Mouse (Mus musculus) MEL (cell line): ENCODE results near the gene Vps37d. TPM values are rescaled to one million over a fixed set of nuclear protein-coding genes. Genes with fewer than 3 reads are reported as not detected.

Experiments
- DNase-seq: peaks from one replicate; pipeline ENCODE4 v3.0.0; 2011; ENCODE audit warnings: low read depth, low spot score
- H3K27ac ChIP-seq: 2 replicates; pipeline ENCODE4 v1.5.1; 2012; ENCODE audit warnings: low read depth, mild to moderate bottlenecking, control low read depth, low read length, moderate library complexity; ENCODE audit not compliant: control insufficient read depth
- H3K27me3 ChIP-seq, 2 experiments: fragments of 150-350 bp in 1 of 2; sonication (generic) in 1 of 2; 2 replicates each; pipeline ENCODE4 v1.6.1; 2012; ENCODE audit warnings: low read length in 2 of 2, mild to moderate bottlenecking in 2 of 2, improper control_type of control experiment in 1 of 2, moderate library complexity in 1 of 2; ENCODE audit not compliant: insufficient read depth in 2 of 2, control insufficient read depth in 1 of 2
- H3K36me3 ChIP-seq, 2 experiments: 2 replicates each; pipeline ENCODE4 v1.6.1; 2012 to 2014; ENCODE audit warnings: low read length in 2 of 2, improper control_type of control experiment in 1 of 2, inconsistent platforms in 1 of 2, mild to moderate bottlenecking in 1 of 2; ENCODE audit not compliant: insufficient read depth in 2 of 2, control insufficient read depth in 1 of 2
- H3K4me1 ChIP-seq, 2 experiments: fragments of 150-350 bp in 1 of 2; sonication (generic) in 1 of 2; 2 replicates each; pipeline ENCODE4 v1.6.1; 2012; ENCODE audit warnings: low read length in 2 of 2, improper control_type of control experiment in 1 of 2, mild to moderate bottlenecking in 1 of 2; ENCODE audit not compliant: insufficient read depth in 2 of 2, control insufficient read depth in 1 of 2
- H3K4me3 ChIP-seq, 2 experiments: fragments of 150-350 bp in 1 of 2; sonication (generic) in 1 of 2; 2 replicates each; pipeline ENCODE4 v1.5.1; 2012; ENCODE audit warnings: low read depth in 2 of 2, low read length in 2 of 2, mild to moderate bottlenecking in 2 of 2, moderate library complexity in 2 of 2, control low read depth in 1 of 2, improper control_type of control experiment in 1 of 2; ENCODE audit not compliant: control insufficient read depth in 1 of 2, insufficient read depth in 1 of 2
- H3K79me2 ChIP-seq: 2 replicates; pipeline ENCODE4 v1.6.1; 2012; ENCODE audit warnings: mild to moderate bottlenecking, low read length, moderate library complexity; ENCODE audit not compliant: control insufficient read depth, poor library complexity, insufficient read depth
- H3K9ac ChIP-seq: 2 replicates; pipeline ENCODE4 v1.6.1; 2012; ENCODE audit warnings: low read depth, mild to moderate bottlenecking, control low read depth, low read length, moderate library complexity; ENCODE audit not compliant: control insufficient read depth, poor library complexity, severe bottlenecking
- H3K9me3 ChIP-seq: fragments of 150-350 bp; sonication (generic); replicated peaks from 2 replicates; pipeline ENCODE4 v1.6.1; 2012; ENCODE audit warnings: mild to moderate bottlenecking, low read length, improper control_type of control experiment, moderate library complexity; ENCODE audit not compliant: insufficient read depth
- BHLHE40 ChIP-seq: IDR thresholded peaks from 2 replicates; pipeline ENCODE4 v1.6.1; 2012; ENCODE audit warnings: low read depth, mild to moderate bottlenecking, inconsistent platforms, low read length, improper control_type of control experiment, borderline replicate concordance
- CHD1 ChIP-seq: IDR thresholded peaks from 2 replicates; pipeline ENCODE4 v1.6.1; 2012; ENCODE audit warnings: low read depth, mild to moderate bottlenecking, inconsistent platforms, low read length, improper control_type of control experiment
- E2F4 ChIP-seq: IDR thresholded peaks from 2 replicates; pipeline ENCODE4 v1.6.1; 2011; ENCODE audit warnings: low read depth, low read length, improper control_type of control experiment, borderline replicate concordance
- ELF1 ChIP-seq: IDR thresholded peaks from 2 replicates; pipeline ENCODE4 v1.6.1; 2014; ENCODE audit warnings: low read depth, mild to moderate bottlenecking, inconsistent platforms, low read length, improper control_type of control experiment, moderate library complexity
- EP300 ChIP-seq, 2 experiments: IDR thresholded peaks; 2 replicates each; pipeline ENCODE4 v1.6.1; 2011; ENCODE audit warnings: improper control_type of control experiment in 2 of 2, low read length in 2 of 2, low read depth in 1 of 2, mild to moderate bottlenecking in 1 of 2
- ETS1 ChIP-seq: IDR thresholded peaks from 2 replicates; pipeline ENCODE4 v1.6.1; 2012; ENCODE audit warnings: low read depth, mild to moderate bottlenecking, inconsistent platforms, low read length, improper control_type of control experiment, moderate library complexity
- JUND ChIP-seq: IDR thresholded peaks from 2 replicates; pipeline ENCODE4 v1.6.1; 2011; ENCODE audit warnings: low read depth, mild to moderate bottlenecking, improper control_type of control experiment, low read length
- KAT2A ChIP-seq: conservative IDR thresholded peaks from 2 replicates; pipeline ENCODE4 v1.6.1; 2012; ENCODE audit warnings: low read depth, low read length, improper control_type of control experiment, inconsistent platforms
- MAFK ChIP-seq: IDR thresholded peaks from 2 replicates; pipeline ENCODE4 v1.6.1; 2011; ENCODE audit warnings: low read depth, mild to moderate bottlenecking, low read length, improper control_type of control experiment, borderline replicate concordance
- MAX ChIP-seq: IDR thresholded peaks from 2 replicates; pipeline ENCODE4 v1.6.1; 2011; ENCODE audit warnings: low read length, improper control_type of control experiment
- MAZ ChIP-seq: IDR thresholded peaks from 2 replicates; pipeline ENCODE4 v1.6.1; 2012; ENCODE audit warnings: low read depth, mild to moderate bottlenecking, inconsistent platforms, low read length, improper control_type of control experiment
- MXI1 ChIP-seq: IDR thresholded peaks from 2 replicates; pipeline ENCODE4 v1.6.1; 2011; ENCODE audit warnings: mild to moderate bottlenecking, low read depth, low read length, improper control_type of control experiment
- MYB ChIP-seq: IDR thresholded peaks from 2 replicates; pipeline ENCODE4 v1.6.1; 2011; ENCODE audit warnings: mild to moderate bottlenecking, low read depth, low read length, improper control_type of control experiment
- MYC ChIP-seq: IDR thresholded peaks from 2 replicates; pipeline ENCODE4 v1.6.1; 2011; ENCODE audit warnings: low read depth, mild to moderate bottlenecking, low read length, improper control_type of control experiment, moderate library complexity
- NRF1 ChIP-seq: IDR thresholded peaks from 2 replicates; pipeline ENCODE4 v1.6.1; 2014; ENCODE audit warnings: low read depth, mild to moderate bottlenecking, inconsistent platforms, low read length, improper control_type of control experiment, moderate library complexity; ENCODE audit not compliant: poor library complexity, insufficient read depth, severe bottlenecking
- POLR2A ChIP-seq, 2 experiments: IDR thresholded peaks; 2 replicates each; pipeline ENCODE4 v1.6.1; 2011 to 2012; ENCODE audit warnings: low read length in 2 of 2, mild to moderate bottlenecking in 2 of 2, control low read depth in 1 of 2, improper control_type of control experiment in 1 of 2, low read depth in 1 of 2, moderate library complexity in 1 of 2; ENCODE audit not compliant: control insufficient read depth in 1 of 2, insufficient read depth in 1 of 2, poor library complexity in 1 of 2
- POLR2AphosphoS2 ChIP-seq: IDR thresholded peaks from 2 replicates; pipeline ENCODE4 v1.6.1; 2011; ENCODE audit warnings: low read length, improper control_type of control experiment
- POLR2AphosphoS5 ChIP-seq: IDR thresholded peaks from 2 replicates; pipeline ENCODE4 v1.6.1; 2012; ENCODE audit warnings: low read depth, borderline replicate concordance, mild to moderate bottlenecking, inconsistent platforms, low read length, moderate library complexity, mixed read lengths
- SIN3A ChIP-seq: IDR thresholded peaks from 2 replicates; pipeline ENCODE4 v1.6.1; 2012; ENCODE audit warnings: low read length, improper control_type of control experiment, inconsistent platforms
- TBP ChIP-seq: IDR thresholded peaks from 2 replicates; pipeline ENCODE4 v1.8.0; 2011; ENCODE audit warnings: low read depth, low read length, improper control_type of control experiment
- UBTF ChIP-seq: IDR thresholded peaks from 2 replicates; pipeline ENCODE4 v1.6.1; 2012; ENCODE audit warnings: low read depth, mild to moderate bottlenecking, inconsistent platforms, low read length, improper control_type of control experiment, moderate library complexity, borderline replicate concordance; ENCODE audit not compliant: insufficient read depth
- USF2 ChIP-seq, 2 experiments: IDR thresholded peaks; 2 replicates each; pipeline ENCODE4 v1.6.1; 2011 to 2012; ENCODE audit warnings: improper control_type of control experiment in 2 of 2, low read length in 2 of 2, borderline replicate concordance in 1 of 2, inconsistent platforms in 1 of 2, low read depth in 1 of 2, mild to moderate bottlenecking in 1 of 2; ENCODE audit not compliant: insufficient read depth in 1 of 2
- ZC3H11A ChIP-seq: IDR thresholded peaks from 2 replicates; pipeline ENCODE4 v1.6.1; 2012; ENCODE audit warnings: low read depth, mild to moderate bottlenecking, inconsistent platforms, low read length, improper control_type of control experiment
- ZKSCAN1 ChIP-seq: IDR thresholded peaks from 2 replicates; pipeline ENCODE4 v1.6.1; 2012; ENCODE audit warnings: low read depth, mild to moderate bottlenecking, inconsistent platforms, low read length, improper control_type of control experiment, moderate library complexity
- ZNF384 ChIP-seq: IDR thresholded peaks from 2 replicates; pipeline ENCODE4 v1.6.1; 2012; ENCODE audit warnings: low read depth, mild to moderate bottlenecking, inconsistent platforms, low read length, improper control_type of control experiment
- polyA plus RNA-seq, 2 experiments: library from polyadenylated mRNA; stranded (reverse) in 1 of 2; unstranded in 1 of 2; fragments of >175 nt in 1 of 2; fragments of >200 nt in 1 of 2; gene quantifications; 2 replicates each; pipeline versions ENCODE4 v1.2.1 to v1.2.4; 2012; ENCODE audit warnings: low replicate concordance in 2 of 2, low read depth in 1 of 2; ENCODE audit not compliant: insufficient read length in 2 of 2, insufficient read depth in 1 of 2, missing spikeins in 1 of 2
- total RNA-seq: library from RNA; depleted of rRNA; stranded (reverse); fragments of 300-350 nt; gene quantifications from 2 replicates; pipeline ENCODE4 v1.2.3, GENCODE M21; 2012

The Vps37d gene
- total and polyA plus RNA-seq, 3 experiments = 0.31 to 1.2 TPM; not detected in 1

- Histone ChIP-seq H3K9ac (no peak overlapping the region), H3K4me1 (no peaks in the 10 kb centered on the region), H3K27ac (no peak overlapping the region), H3K4me3 (no peak overlapping the region), H3K79me2 (no peaks in the 10 kb centered on the region), H3K27me3 (no peaks in the 10 kb centered on the region), H3K36me3 (no peaks in the 10 kb centered on the region), H3K9me3 (no peaks in the 10 kb centered on the region)
- TF ChIP-seq ELF1 (no peak), EP300 (IDR thresholded peaks at IDR 0.05; ENCODE audit: low read depth in 1 of 2, low read length in 2 of 2) (no peak), MAZ (no peak), USF2 (IDR thresholded peaks at IDR 0.05; ENCODE audit: borderline replicate concordance in 1 of 2, insufficient read depth in 1 of 2, low read depth in 1 of 2, low read length in 2 of 2) (no peak), SIN3A (no peak), ETS1 (no peak)
- no peak for DNase-seq
Observed at GRCm38 (mm10) chr5:135040777-135041176, 37.3 kb downstream of the Vps37d start.

DNA sequence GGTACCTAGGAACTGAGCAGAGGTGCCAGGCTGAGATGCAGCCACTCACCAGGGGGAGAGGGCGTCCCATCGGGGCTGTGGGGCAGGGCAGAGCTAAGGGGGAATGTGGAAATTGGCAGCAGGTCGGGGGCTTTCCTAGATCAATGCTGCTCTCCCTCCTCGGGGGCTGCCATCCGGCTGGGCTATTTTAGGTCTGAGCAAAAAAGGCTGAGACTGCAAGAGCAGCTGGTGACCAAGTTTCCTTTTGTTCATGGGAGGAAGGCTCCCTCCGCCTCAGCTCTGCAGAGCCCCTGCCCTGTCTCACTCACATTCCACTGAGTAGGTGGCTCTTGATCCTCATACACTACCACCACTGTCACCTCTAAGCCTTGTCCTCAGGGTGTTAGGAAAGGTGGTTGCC, 38.0 kb downstream of the Vps37d start:
- Histone ChIP-seq H3K36me3 (no peaks in the 10 kb centered on the region), H3K27me3 (no peaks in the 10 kb centered on the region), H3K4me3 (no peak overlapping the region)

DNA sequence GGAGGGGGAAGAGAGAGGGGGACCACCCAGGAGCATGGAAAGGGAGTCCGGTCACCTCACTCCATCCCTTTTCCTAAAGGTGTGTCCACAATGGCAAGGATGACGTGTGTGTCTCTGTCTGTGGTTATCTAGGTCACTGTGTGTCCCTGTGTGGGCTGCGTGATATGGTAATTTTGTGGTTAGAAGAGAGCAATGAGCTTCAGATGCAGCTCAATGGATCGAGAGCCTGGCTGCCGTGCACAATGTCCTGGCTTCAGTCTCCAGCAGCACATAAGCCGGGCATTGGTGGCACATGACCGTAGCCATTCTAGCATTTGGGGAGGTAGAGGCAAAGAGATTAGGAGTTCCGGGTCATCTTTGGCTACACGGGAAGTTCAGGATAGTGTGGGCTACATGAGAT, 38.5 kb downstream of the Vps37d start:
- H3K4me1 ChIP-seq = no peaks in the 10 kb centered on the region
- H3K79me2 ChIP-seq = no peaks in the 10 kb centered on the region
- H3K9me3 ChIP-seq = no peaks in the 10 kb centered on the region
- H3K9ac ChIP-seq = no peak overlapping the region
- H3K36me3 ChIP-seq = no peaks in the 10 kb centered on the region
- no peak for DNase-seq
- no peak for TF ChIP-seq UBTF
- TF ChIP-seq TBP = no peak
- TF ChIP-seq MXI1 = no peak
- TF ChIP-seq BHLHE40 = no peak
- TF ChIP-seq ZNF384 = no peak
- TF ChIP-seq ZC3H11A = no peak
- TF ChIP-seq ZKSCAN1 = no peak
- no peak for TF ChIP-seq JUND
- TF ChIP-seq MYC = no peak
- TF ChIP-seq MYB = no peak
- TF ChIP-seq USF2 (IDR thresholded peaks at IDR 0.05; ENCODE audit: borderline replicate concordance in 1 of 2, insufficient read depth in 1 of 2, low read depth in 1 of 2, low read length in 2 of 2) = no peak
- no peak for TF ChIP-seq E2F4
- TF ChIP-seq POLR2AphosphoS2 = no peak
- TF ChIP-seq CHD1 = no peak
- TF ChIP-seq NRF1 = no peak
- TF ChIP-seq POLR2A (IDR thresholded peaks at IDR 0.05; ENCODE audit: control insufficient read depth in 1 of 2, insufficient read depth in 1 of 2, low read depth in 1 of 2, low read length in 2 of 2, poor library complexity in 1 of 2) = no peak
- TF ChIP-seq MAX = no peak
- TF ChIP-seq MAFK = no peak
- no peak for TF ChIP-seq KAT2A
- no peak for TF ChIP-seq POLR2AphosphoS5
- TF ChIP-seq, all 39 proteins: peak for 0
- Histone ChIP-seq H3K27ac (no peak overlapping the region), H3K4me3 (no peak overlapping the region), H3K27me3 (no peaks in the 10 kb centered on the region)

More for the DNA sequence above, 38.0 kb downstream of the Vps37d start:
- DNase-seq = no peak
- no peak overlapping the region for H3K9ac ChIP-seq
- H3K79me2 ChIP-seq = no peaks in the 10 kb centered on the region
- no peak overlapping the region for H3K27ac ChIP-seq
- no peaks in the 10 kb centered on the region for H3K4me1 ChIP-seq
- no peak for TF ChIP-seq MXI1
- no peaks in the 10 kb centered on the region for H3K9me3 ChIP-seq
